Mouse (Mus musculus) hindbrain, embryonic 10.5 days (tissue): ENCODE data around the gene Erich6b. TPM values are rescaled to one million over a fixed set of nuclear protein-coding genes. Genes with fewer than 3 reads are reported as not detected.

Experiments
- DNase-seq: peaks from one replicate; pipeline ENCODE4 v3.0.0-alpha.2; 2017; ENCODE audit warnings: low spot score
- H3K27ac ChIP-seq: fragments of 300-500 bp; sonication (generic); 2 replicates; pipeline ENCODE4 v1.5.1; 2016; ENCODE audit warnings: mild to moderate bottlenecking, moderate library complexity
- H3K27me3 ChIP-seq: fragments of 300-500 bp; sonication (generic); 2 replicates; pipeline ENCODE4 v1.6.1; 2016; ENCODE audit warnings: mild to moderate bottlenecking; ENCODE audit not compliant: poor library complexity, insufficient read depth, severe bottlenecking
- H3K36me3 ChIP-seq: fragments of 300-500 bp; sonication (generic); 2 replicates; pipeline ENCODE4 v1.6.1; 2016; ENCODE audit warnings: mild to moderate bottlenecking, moderate library complexity
- H3K4me1 ChIP-seq: fragments of 300-500 bp; sonication (generic); replicated peaks from 2 replicates; pipeline ENCODE4 v1.6.1; 2016; ENCODE audit warnings: mild to moderate bottlenecking
- H3K4me3 ChIP-seq: fragments of 300-500 bp; sonication (generic); 2 replicates; pipeline ENCODE4 v1.5.1; 2016; ENCODE audit warnings: mild to moderate bottlenecking, moderate library complexity
- H3K9me3 ChIP-seq: fragments of 300-500 bp; sonication (generic); 2 replicates; pipeline ENCODE4 v1.6.1; 2016; ENCODE audit warnings: mild to moderate bottlenecking, moderate library complexity
- WGBS: fragments of 180-500 bp; shearing (Covaris S2); methylation state at CpG from one replicate; pipeline ENCODE4 v1.1.7; 2016; 5-methylcytosine and 5-hydroxymethylcytosine counted together
- polyA plus RNA-seq: library from polyadenylated mRNA; unstranded; fragments of >200 nt; fragmentation: Nextera tagmentation; extraction: Ambion mirVana; gene quantifications from 2 replicates; pipeline ENCODE4 v1.2.1, GENCODE M21; 2016

Erich6b gene
- polyA plus RNA-seq, 1 experiment from 2014 or later, result not detected

- H3K9me3 ChIP-seq, result 0 out of 2 replicates have a peak, but pooled peaks cover 3% of the 10 kb centered on the region
- no peaks in the 10 kb centered on the region for H3K36me3 ChIP-seq
- peaks cover 11% of the 10 kb centered on the region; the same call in 1 of the 2 replicates for H3K4me1 ChIP-seq
- no peaks in the 10 kb centered on the region for H3K27me3 ChIP-seq
- no peak overlapping the region for H3K27ac ChIP-seq
- DNase-seq, result no peak
- 55% methylated on average over 20 of the region's 20 CpGs for WGBS
- H3K4me3 ChIP-seq, result no peak overlapping the region
These were observed 5.1 kb downstream of the Erich6b start for GRCm38 (mm10) chr14:75646968-75647829.

- H3K27ac ChIP-seq, result no peak overlapping the region
- 94% methylated on average over 6 of the region's 6 CpGs for WGBS
- no peak for DNase-seq
- H3K27me3 ChIP-seq, result no peaks in the 10 kb centered on the region
- peaks cover 10% of the 10 kb centered on the region; the same call in 1 of the 2 replicates for H3K4me1 ChIP-seq
- no peak overlapping the region for H3K4me3 ChIP-seq
- H3K36me3 ChIP-seq, result no peaks in the 10 kb centered on the region
- no peaks in the 10 kb centered on the region for H3K9me3 ChIP-seq
These were observed 18.9 kb downstream of the Erich6b start for GRCm38 (mm10) chr14:75660936-75661335.

- Histone ChIP-seq H3K27me3 (no peaks in the 10 kb centered on the region), H3K4me3 (no peak overlapping the region), H3K9me3 (no peaks in the 10 kb centered on the region), H3K27ac (no peak overlapping the region), H3K36me3 (no peaks in the 10 kb centered on the region), H3K4me1 (peaks cover 9% of the 10 kb centered on the region; the same call in 1 of the 2 replicates)
- no peak for DNase-seq
- WGBS, result 84% methylated on average over 8 of the region's 8 CpGs
These were observed 19.5 kb downstream of the Erich6b start for GRCm38 (mm10) chr14:75661548-75661947.

DNA sequence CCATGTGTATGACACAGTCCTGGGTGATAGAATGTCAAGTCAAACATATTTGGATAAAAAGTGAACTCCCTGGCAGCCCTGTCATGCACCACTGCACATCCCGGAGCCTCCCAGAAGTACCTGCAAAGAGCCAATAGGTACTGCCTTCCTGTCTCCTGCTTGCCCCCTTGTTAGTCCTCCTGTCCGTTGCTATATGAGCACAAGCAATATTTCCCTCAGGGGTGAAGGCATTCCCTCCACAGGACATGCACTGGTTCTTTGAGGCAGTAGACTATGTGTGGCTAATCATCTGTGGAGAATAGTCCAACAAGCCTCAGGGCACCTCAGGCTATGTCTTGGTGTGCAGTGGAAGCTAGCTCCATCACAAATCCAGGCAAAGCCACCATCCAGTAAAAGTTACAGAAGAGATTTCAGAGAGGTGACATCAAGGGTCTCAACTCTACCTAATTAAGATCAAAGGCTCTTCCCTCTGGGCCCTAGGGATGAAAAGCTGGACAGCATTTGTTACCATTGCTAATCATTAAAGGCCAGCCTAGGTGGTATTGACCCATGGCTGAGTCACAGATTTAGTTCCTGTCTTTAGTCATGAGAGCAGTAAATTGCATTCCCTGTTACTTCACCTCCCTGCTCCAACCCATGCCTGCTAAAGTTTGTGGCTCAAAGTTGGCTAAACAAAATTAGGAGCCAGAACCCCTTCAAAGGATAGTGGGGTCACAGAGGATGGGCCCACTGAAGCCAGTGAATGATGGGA lies 23.5 kb downstream of the Erich6b start:
- no peaks in the 10 kb centered on the region for H3K4me1 ChIP-seq
- no peak overlapping the region for H3K4me3 ChIP-seq
- H3K27ac ChIP-seq, result no peak overlapping the region
- H3K27me3 ChIP-seq, result no peaks in the 10 kb centered on the region
- H3K9me3 ChIP-seq, result no peaks in the 10 kb centered on the region
- DNase-seq, result no peak
- WGBS, result 87% methylated on average over 2 of the region's 2 CpGs
- no peaks in the 10 kb centered on the region for H3K36me3 ChIP-seq

GRCm38 (mm10) chr14:75669085-75669645 lies 27.1 kb downstream of the Erich6b start:
- Histone ChIP-seq H3K4me3 (no peak overlapping the region), H3K9me3 (no peaks in the 10 kb centered on the region)
- 78% methylated on average over 1 of the region's 1 CpGs for WGBS

GRCm38 (mm10) chr14:75676316-75676715 lies 34.3 kb downstream of the Erich6b start:
- Histone ChIP-seq H3K9me3 (no peaks in the 10 kb centered on the region), H3K27me3 (no peaks in the 10 kb centered on the region), H3K27ac (no peak overlapping the region), H3K4me3 (no peak overlapping the region), H3K4me1 (0 out of 2 replicates have a peak, but pooled peaks cover 7% of the 10 kb centered on the region), H3K36me3 (no peaks in the 10 kb centered on the region)
- no peak for DNase-seq
- WGBS, result 83% methylated on average over 6 of the region's 6 CpGs

More at GRCm38 (mm10) chr14:75669085-75669645, 27.1 kb downstream of the Erich6b start:
- no peak overlapping the region for H3K27ac ChIP-seq
- H3K27me3 ChIP-seq, result no peaks in the 10 kb centered on the region
- H3K36me3 ChIP-seq, result no peaks in the 10 kb centered on the region
- no peak for DNase-seq
- no peaks in the 10 kb centered on the region for H3K4me1 ChIP-seq

DNA sequence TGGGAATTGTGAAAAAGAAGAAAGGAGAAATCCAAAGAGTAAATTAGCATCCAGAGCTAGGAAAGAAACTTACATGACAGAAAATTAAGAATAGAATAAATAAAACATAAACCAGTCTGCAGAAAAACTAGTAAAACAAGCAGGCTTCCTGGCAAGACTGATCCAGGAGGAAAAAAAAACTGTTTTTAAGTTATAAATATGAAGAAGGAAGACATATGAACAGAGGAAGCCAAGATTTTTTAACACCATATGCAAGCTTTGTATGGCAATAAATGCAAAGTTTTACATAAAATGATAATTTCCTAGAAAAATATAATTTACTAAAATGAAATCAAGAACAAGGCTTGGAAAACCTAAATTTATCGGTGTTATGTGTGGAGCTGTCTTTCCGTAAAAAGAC lies 48.4 kb downstream of the Erich6b start:
- Histone ChIP-seq H3K4me3 (no peak overlapping the region), H3K36me3 (no peaks in the 10 kb centered on the region), H3K27me3 (no peaks in the 10 kb centered on the region), H3K27ac (no peak overlapping the region), H3K9me3 (no peaks in the 10 kb centered on the region), H3K4me1 (no peaks in the 10 kb centered on the region)
- DNase-seq, result no peak
- 81% methylated on average over 2 of the region's 2 CpGs for WGBS

DNA sequence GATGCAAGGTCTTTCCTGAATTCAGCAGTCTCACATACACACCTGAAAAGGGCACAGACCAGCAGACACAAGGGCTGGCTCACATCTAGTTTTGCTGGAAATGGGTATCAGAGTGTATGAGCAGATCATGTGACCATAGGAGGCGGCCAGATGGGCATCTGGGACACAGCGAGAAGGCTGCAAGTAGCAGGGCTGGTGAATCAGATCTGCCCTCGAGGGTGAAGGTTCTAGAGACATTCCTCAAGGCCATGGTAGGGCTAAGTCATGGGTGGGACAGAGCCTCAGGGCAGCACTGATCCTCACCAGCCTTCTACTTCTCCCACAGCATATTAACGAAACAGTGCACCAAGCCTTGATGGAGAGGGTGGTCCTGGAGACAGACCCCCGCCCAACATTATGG lies 54.0 kb downstream of the Erich6b start:
- 87% methylated on average over 5 of the region's 5 CpGs for WGBS
- Histone ChIP-seq H3K9me3 (no peaks in the 10 kb centered on the region), H3K36me3 (peaks cover 2% of the 10 kb centered on the region), H3K27ac (no peak overlapping the region), H3K27me3 (no peaks in the 10 kb centered on the region), H3K4me3 (no peak overlapping the region), H3K4me1 (no peaks in the 10 kb centered on the region)
- no peak for DNase-seq

DNA sequence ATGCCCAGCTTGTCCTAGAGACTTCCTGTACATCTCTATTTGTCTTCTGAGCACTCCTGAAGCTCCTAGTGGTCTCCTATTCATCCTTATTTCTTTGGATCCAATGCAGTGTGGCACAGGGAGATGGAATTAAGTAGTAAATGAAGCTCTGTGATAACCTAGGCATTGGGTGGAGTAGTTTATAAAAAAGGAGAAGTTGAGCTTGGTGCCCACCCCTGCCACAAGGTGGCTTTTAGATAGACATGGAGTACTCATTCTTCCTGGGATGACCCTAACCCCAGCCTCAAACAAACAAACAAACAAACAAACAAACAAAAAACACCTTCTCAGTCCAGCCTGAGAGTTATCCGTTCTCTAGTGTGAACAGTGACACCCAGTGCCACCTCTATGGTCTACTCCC lies 55.9 kb downstream of the Erich6b start:
- H3K4me1 ChIP-seq, result no peaks in the 10 kb centered on the region
- WGBS, result 95% methylated on average over 1 of the region's 1 CpGs
- H3K9me3 ChIP-seq, result no peaks in the 10 kb centered on the region

DNA sequence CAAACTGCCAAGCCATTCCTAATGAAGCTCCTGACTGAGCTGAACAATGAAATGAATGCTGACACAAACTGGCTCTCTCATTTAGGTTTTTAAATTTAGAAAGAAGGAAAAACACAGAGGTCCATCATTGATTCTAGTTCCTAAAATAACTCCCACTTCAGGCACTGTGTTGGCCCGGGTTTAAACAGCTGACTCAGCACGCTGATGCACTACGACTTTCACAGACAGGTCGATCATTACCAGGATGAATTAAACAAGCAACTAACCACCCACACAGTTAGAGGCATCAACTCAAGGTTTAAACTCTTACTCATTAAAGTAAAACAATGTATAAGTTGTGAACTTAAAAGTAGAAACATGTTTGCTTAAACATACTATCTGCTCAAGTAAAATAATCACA lies 64.6 kb downstream of the Erich6b start:
- Histone ChIP-seq H3K4me1 (peaks cover 11% of the 10 kb centered on the region; the same call in 1 of the 2 replicates), H3K27ac (no peak overlapping the region), H3K36me3 (peaks cover 73% of the 10 kb centered on the region), H3K27me3 (no peaks in the 10 kb centered on the region), H3K4me3 (no peak overlapping the region), H3K9me3 (no peaks in the 10 kb centered on the region)
- 91% methylated on average over 4 of the region's 4 CpGs for WGBS
- DNase-seq, result no peak

More for the DNA sequence above, 55.9 kb downstream of the Erich6b start:
- peaks cover 12% of the 10 kb centered on the region for H3K36me3 ChIP-seq
- no peak for DNase-seq
- H3K4me3 ChIP-seq, result no peak overlapping the region
- H3K27ac ChIP-seq, result no peak overlapping the region
- no peaks in the 10 kb centered on the region for H3K27me3 ChIP-seq

- Histone ChIP-seq H3K36me3 (peaks cover 80% of the 10 kb centered on the region), H3K4me1 (peaks cover 11% of the 10 kb centered on the region; the same call in 1 of the 2 replicates), H3K27ac (no peak overlapping the region), H3K27me3 (no peaks in the 10 kb centered on the region), H3K4me3 (no peak overlapping the region), H3K9me3 (no peaks in the 10 kb centered on the region)
- DNase-seq, result peak; percentile 24
- WGBS, result 33% methylated on average over 7 of the region's 7 CpGs
These were observed 65.7 kb downstream of the Erich6b start for GRCm38 (mm10) chr14:75707771-75708170.

DNA sequence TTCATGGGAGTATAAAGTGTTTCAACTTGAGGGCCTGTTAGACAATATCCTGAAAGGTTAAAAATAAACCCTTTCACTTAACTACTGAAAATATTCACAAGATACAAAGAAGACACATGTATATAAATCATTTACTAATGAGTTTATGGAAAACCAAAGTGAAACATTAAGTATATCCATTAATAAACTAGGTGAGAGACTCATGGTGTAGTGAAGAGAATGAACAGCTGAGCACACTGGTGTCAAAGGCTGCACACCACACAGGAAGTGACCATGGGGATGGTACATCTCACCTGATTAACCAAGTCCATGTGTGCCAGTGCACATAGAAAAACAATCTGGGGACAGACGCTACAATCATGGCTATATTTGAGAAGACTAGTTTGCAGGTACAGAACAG lies 66.9 kb downstream of the Erich6b start:
- Histone ChIP-seq H3K27ac (no peak overlapping the region), H3K36me3 (peaks cover 79% of the 10 kb centered on the region), H3K4me3 (no peak overlapping the region), H3K27me3 (no peaks in the 10 kb centered on the region), H3K4me1 (peaks cover 11% of the 10 kb centered on the region; the same call in 1 of the 2 replicates), H3K9me3 (no peaks in the 10 kb centered on the region)
- WGBS, result 90% methylated on average over 1 of the region's 1 CpGs
- DNase-seq, result no peak
